Mouse (Mus musculus) activated CD4-positive, CD25-positive, alpha-beta regulatory T cell, adult 9 weeks (primary cell): ENCODE measurements around the gene Msmb. TPM values are rescaled to one million over a fixed set of nuclear protein-coding genes. Genes with fewer than 3 reads are reported as not detected.

Experiments used
- polyA plus RNA-seq: library from polyadenylated mRNA; unstranded; fragments of 100-300 nt; shearing (Covaris generic); gene quantifications from one replicate; pipeline ENCODE4 v1.2.1, GENCODE M21; 2017

Msmb gene
- polyA plus RNA-seq = not detected

DNA sequence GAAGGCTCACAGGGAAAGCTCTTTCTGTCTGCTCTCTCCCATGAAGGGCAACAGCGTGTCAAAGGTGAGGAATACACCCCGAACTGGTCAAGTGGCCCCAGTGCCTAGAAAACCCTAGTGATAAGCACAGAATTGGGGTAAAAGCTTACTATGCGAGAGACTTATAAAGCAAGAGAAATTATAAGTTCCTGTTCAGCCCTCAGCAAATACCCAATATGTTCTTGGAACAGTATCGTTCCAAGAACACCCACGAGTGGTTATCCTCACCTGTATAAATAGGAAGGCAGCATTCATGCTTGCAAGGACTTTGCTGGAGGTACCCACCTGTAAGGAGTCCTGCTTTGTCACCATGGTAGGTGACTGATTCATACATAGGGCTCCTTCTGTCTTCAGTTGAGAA, at the start of gene Msmb:
Gene Msmb, plus strand, starts transcription at position 301 of the 400 bp plus-strand sequence.

DNA sequence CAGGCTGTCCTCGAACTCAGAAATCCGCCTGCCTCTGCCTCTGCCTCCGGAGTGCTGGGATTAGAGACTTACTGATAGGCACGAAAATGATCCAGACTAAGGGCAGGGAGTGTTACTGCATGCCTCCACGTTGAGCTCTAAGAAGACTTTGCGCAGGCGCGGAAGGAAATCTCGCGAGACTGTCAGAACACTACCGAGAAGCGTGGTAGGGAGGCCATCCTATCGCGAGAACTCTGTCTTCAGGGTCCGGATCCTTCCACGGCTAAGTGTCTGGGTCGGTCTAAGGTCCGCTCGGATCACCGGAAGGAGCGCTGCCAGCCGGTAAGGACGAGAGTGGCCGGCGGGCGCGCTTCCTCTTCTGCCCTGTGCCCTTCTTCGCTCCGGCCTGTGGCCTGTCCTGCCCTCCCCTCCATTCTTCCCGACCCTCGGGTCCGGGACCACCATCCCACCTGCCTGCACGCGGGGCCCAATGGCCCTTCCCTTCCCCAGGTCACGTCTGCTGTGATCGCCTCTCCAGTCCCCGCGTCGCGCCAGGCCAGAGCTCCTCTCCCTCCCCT, 17.9 kb downstream of the Msmb start, which contains the start of gene Ncoa4:
Gene Ncoa4, plus strand, starts transcription at position 176 of the 557 bp plus-strand sequence.

DNA sequence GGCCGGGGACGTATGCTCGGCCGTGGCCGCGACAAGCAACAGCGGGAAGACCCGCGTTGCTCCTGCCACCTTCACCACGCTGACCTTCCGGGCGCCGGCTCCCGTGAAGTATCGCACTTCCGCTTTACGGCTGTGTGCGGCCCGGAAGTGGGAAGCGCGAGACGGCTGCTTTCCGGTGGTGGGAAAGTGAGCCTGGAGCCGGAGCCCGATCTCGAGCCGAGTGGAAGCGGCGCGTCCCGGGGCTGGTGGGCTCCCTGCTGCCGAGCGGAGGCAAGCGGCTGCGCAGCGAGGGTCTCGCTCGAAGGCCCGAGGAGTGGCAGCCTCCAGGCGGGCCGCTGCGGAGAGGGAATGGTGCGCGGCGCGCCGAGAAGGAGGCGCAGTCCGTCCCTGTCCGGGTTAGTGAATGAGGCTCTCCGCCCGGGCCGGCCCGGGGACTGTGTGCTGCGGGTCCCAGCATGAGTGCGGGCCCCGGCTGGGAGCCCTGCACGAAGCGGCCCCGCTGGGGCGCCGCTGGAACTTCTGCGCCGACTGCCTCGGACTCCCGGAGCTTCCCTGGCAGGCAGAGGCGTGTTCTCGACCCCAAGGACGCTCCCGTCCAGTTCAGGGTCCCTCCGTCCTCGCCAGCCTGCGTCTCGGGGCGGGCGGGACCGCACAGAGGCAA, 60.1 kb downstream of the Msmb start, which contains the start of the genes Timm23 and Parg:
Gene Timm23, minus strand, starts transcription at position 108 of the 661 bp plus-strand sequence.
Gene Parg, plus strand, starts transcription at position 159 of the 661 bp plus-strand sequence.

Other genes starting within 250 kb of the Msmb start
- gene Galnt15, start 113.0 kb upstream of the Msmb start, polyA plus RNA-seq = not detected
- gene Oxnad1, start 56.6 kb upstream of the Msmb start, polyA plus RNA-seq = 21.0 TPM
- gene Dph3, start 56.3 kb upstream of the Msmb start, polyA plus RNA-seq = 99.8 TPM
- gene Ncoa4, start 17.8 kb downstream of the Msmb start, polyA plus RNA-seq = 98.6 TPM
- 126 TPM for gene Timm23, start 59.9 kb downstream of the Msmb start, polyA plus RNA-seq
- 33.2 TPM for gene Parg, start 59.9 kb downstream of the Msmb start, polyA plus RNA-seq
- gene Ogdhl, start 180.0 kb downstream of the Msmb start, polyA plus RNA-seq = not detected
- not detected for gene 1700024G13Rik, start 246.4 kb downstream of the Msmb start, polyA plus RNA-seq